Mouse (Mus musculus): ENCODE measurements at regions not wholly inside any gene's neighbourhood (a gene's known extent, or its start where the extent isn't known, plus 50 kb on each side); places are given as distances from the start of the nearest gene placed in this dataset.
A peak's percentile ranks its signal among the peaks of the same experiment; 100 is the strongest.

GRCm38 (mm10) chr1:89296691-89297090, 157.9 kb upstream of the Agap1 start:
- ATAC-seq (ENCODE audit: insufficient number of reproducible peaks, low FRiP score, low TSS enrichment, low read depth) = no peak
- 83% methylated on average over 3 of the region's 3 CpGs for WGBS
- H3K36me3 ChIP-seq = no peaks in the 10 kb centered on the region
- no peaks in the 10 kb centered on the region for H3K4me1 ChIP-seq
- no peaks in the 10 kb centered on the region for H3K9me3 ChIP-seq (replicated peaks)
- H3K9ac ChIP-seq = no peak overlapping the region
- H3K4me3 ChIP-seq (replicated peaks) = no peak overlapping the region
- no peak overlapping the region for H3K27ac ChIP-seq (replicated peaks)
- H3K27me3 ChIP-seq = no peaks in the 10 kb centered on the region
- H3K4me2 ChIP-seq (replicated peaks) = no peak overlapping the region

DNA sequence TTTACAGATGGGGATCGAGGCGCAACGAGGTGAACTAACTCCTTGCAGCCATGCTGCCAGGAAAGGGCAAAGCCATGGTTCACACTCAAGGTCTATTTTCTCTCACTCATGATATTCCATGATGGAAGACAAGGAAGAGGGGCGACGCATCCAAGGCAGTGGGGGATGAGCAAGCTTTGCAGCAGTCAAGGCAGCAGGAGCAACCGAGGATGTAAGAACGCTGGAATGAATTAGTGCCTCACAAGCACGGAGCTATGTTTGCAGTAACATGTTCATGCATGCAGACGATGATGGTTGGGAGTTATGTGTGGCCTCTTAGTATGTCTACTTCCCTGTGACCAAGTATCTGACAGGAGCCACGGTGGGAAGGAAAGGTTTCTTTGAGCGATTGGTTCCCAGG, 156.8 kb upstream of the Agap1 start:
- no peaks in the 10 kb centered on the region for H3K36me3 ChIP-seq
- no peak overlapping the region for H3K27ac ChIP-seq (replicated peaks)

DNA sequence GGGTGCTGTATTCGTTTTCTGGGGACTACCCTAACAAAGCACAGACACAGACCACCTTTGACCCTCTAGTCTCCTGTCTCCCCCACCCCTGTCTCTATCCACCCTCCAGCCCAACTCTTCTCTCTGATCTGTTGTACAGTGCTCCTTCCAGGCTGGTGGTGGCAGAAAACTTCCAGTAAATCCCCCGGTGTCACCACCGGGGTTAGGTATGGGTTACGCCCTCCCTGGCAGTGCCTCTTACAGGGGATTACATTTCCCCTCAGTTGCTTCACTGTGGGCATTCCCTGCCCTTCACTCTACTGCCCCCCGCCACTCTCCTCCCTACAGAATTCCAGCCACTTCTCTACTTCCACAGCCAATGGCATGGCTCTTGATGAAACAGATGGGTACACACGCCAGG, 153.5 kb upstream of the Agap1 start:
- H3K36me3 ChIP-seq = no peaks in the 10 kb centered on the region
- ATAC-seq (ENCODE audit: insufficient number of reproducible peaks, low FRiP score, low TSS enrichment, low read depth) = no peak
- 87% methylated on average over 6 of the region's 6 CpGs for whole genome bisulfite sequencing
- H3K27me3 ChIP-seq = no peaks in the 10 kb centered on the region
- no peak overlapping the region for H3K9ac ChIP-seq
- H3K27ac ChIP-seq (replicated peaks) = no peak overlapping the region
- H3K9me3 ChIP-seq (replicated peaks) = no peaks in the 10 kb centered on the region
- H3K4me1 ChIP-seq = peaks cover 11% of the 10 kb centered on the region
- no peak overlapping the region for H3K4me2 ChIP-seq (replicated peaks)
- H3K4me3 ChIP-seq (replicated peaks) = no peak overlapping the region

More for the DNA sequence above, 156.8 kb upstream of the Agap1 start:
- H3K4me2 ChIP-seq (replicated peaks) = no peak overlapping the region
- H3K4me1 ChIP-seq = peaks cover 7% of the 10 kb centered on the region
- H3K9ac ChIP-seq = no peak overlapping the region
- ATAC-seq (ENCODE audit: insufficient number of reproducible peaks, low FRiP score, low TSS enrichment, low read depth) = no peak
- WGBS = 68% methylated on average over 11 of the region's 11 CpGs
- H3K27me3 ChIP-seq = no peaks in the 10 kb centered on the region
- no peak overlapping the region for H3K4me3 ChIP-seq (replicated peaks)
- H3K9me3 ChIP-seq (replicated peaks) = no peaks in the 10 kb centered on the region

GRCm38 (mm10) chr1:89302368-89302951, 152.1 kb upstream of the Agap1 start:
- peak; percentile 60; the same call in 1 of the 2 replicates for ATAC-seq (ENCODE audit: insufficient number of reproducible peaks, low FRiP score, low TSS enrichment, low read depth)
- Histone ChIP-seq H3K27ac (replicated peaks) (peak overlapping the region; percentile 68), H3K4me2 (replicated peaks) (peak overlapping the region; percentile 50), H3K4me3 (replicated peaks) (peak overlapping the region; percentile 31), H3K9ac (no peak overlapping the region), H3K27me3 (no peaks in the 10 kb centered on the region), H3K9me3 (replicated peaks) (no peaks in the 10 kb centered on the region), H3K36me3 (no peaks in the 10 kb centered on the region), H3K4me1 (peaks cover 17% of the 10 kb centered on the region)
- 35% methylated on average over 20 of the region's 20 CpGs for WGBS

GRCm38 (mm10) chr1:89305171-89305570, 149.4 kb upstream of the Agap1 start:
- Histone ChIP-seq H3K4me1 (peaks cover 22% of the 10 kb centered on the region), H3K4me2 (replicated peaks) (no peak overlapping the region), H3K27me3 (no peaks in the 10 kb centered on the region), H3K4me3 (replicated peaks) (no peak overlapping the region), H3K27ac (replicated peaks) (no peak overlapping the region), H3K9ac (no peak overlapping the region), H3K36me3 (no peaks in the 10 kb centered on the region), H3K9me3 (replicated peaks) (no peaks in the 10 kb centered on the region)
- ATAC-seq (ENCODE audit: insufficient number of reproducible peaks, low FRiP score, low TSS enrichment, low read depth) = no peak
- 40% methylated on average over 7 of the region's 7 CpGs for WGBS

DNA sequence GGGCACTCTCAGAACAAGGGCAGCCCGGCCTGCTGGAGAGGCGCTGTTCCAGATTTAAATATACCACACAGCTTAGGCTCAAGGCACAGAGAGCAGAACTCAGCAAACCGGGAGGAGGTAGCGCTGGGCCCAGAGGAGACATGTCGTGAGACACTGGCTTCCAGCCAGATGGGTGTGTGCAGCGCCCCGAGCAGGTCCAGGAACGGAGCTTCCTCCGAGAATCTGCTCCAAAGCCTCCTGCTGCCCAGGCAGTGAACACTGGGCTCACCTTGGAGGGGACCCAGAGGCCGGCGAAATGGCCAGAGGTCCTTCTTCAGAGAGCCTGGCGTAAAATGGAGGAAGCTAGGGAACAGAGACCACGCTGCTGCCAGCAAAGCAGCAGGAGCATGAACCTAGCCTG, 145.8 kb upstream of the Agap1 start:
- Histone ChIP-seq H3K9ac (no peak overlapping the region), H3K9me3 (replicated peaks) (no peaks in the 10 kb centered on the region), H3K4me1 (peaks cover 11% of the 10 kb centered on the region; the same call in 1 of the 2 replicates), H3K36me3 (no peaks in the 10 kb centered on the region), H3K4me3 (replicated peaks) (no peak overlapping the region), H3K27ac (replicated peaks) (no peak overlapping the region), H3K27me3 (no peaks in the 10 kb centered on the region), H3K4me2 (replicated peaks) (no peak overlapping the region)
- ATAC-seq (ENCODE audit: insufficient number of reproducible peaks, low FRiP score, low TSS enrichment, low read depth) = no peak
- 45% methylated on average over 13 of the region's 13 CpGs for WGBS

DNA sequence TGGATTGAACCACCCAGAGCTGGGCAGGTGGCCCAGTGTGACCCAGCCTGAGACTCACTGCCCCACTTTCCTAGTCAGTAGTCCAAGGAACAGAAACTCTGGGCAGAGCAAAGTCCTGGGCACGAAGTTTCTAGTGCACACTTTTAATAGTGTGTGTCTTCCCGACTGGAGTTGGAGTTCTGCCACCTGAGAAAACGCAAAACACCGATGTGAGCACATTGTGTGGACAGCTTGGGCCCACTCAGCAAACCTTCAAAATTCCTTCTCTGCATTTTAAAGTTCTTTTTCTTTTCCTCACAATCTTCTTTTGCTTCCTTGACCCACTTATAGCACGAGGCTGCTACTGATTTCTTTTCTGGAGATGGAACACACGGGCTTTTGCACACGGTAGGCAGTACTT, 141.5 kb upstream of the Agap1 start:
- Histone ChIP-seq H3K4me2 (replicated peaks) (no peak overlapping the region), H3K4me3 (replicated peaks) (no peak overlapping the region), H3K36me3 (no peaks in the 10 kb centered on the region), H3K4me1 (peaks cover 4% of the 10 kb centered on the region; the same call in 1 of the 2 replicates), H3K9me3 (replicated peaks) (no peaks in the 10 kb centered on the region), H3K9ac (no peak overlapping the region), H3K27me3 (no peaks in the 10 kb centered on the region), H3K27ac (replicated peaks) (no peak overlapping the region)
- WGBS = 81% methylated on average over 7 of the region's 7 CpGs
- ATAC-seq (ENCODE audit: insufficient number of reproducible peaks, low FRiP score, low TSS enrichment, low read depth) = no peak

GRCm38 (mm10) chr1:89317897-89318296, 136.7 kb upstream of the Agap1 start:
- no peak for ATAC-seq (ENCODE audit: insufficient number of reproducible peaks, low FRiP score, low TSS enrichment, low read depth)

GRCm38 (mm10) chr1:89318663-89319062, 135.9 kb upstream of the Agap1 start:
- Histone ChIP-seq H3K9me3 (replicated peaks) (no peaks in the 10 kb centered on the region), H3K4me2 (replicated peaks) (no peak overlapping the region), H3K36me3 (no peaks in the 10 kb centered on the region), H3K27me3 (no peaks in the 10 kb centered on the region), H3K27ac (replicated peaks) (no peak overlapping the region), H3K4me1 (no peaks in the 10 kb centered on the region), H3K4me3 (replicated peaks) (no peak overlapping the region), H3K9ac (no peak overlapping the region)
- no peak for ATAC-seq (ENCODE audit: insufficient number of reproducible peaks, low FRiP score, low TSS enrichment, low read depth)
- 71% methylated on average over 4 of the region's 4 CpGs for WGBS

More at GRCm38 (mm10) chr1:89317897-89318296, 136.7 kb upstream of the Agap1 start:
- H3K9ac ChIP-seq = no peak overlapping the region
- H3K4me1 ChIP-seq = no peaks in the 10 kb centered on the region
- H3K36me3 ChIP-seq = no peaks in the 10 kb centered on the region
- 82% methylated on average over 4 of the region's 4 CpGs for WGBS
- H3K4me2 ChIP-seq (replicated peaks) = no peak overlapping the region
- H3K9me3 ChIP-seq (replicated peaks) = no peaks in the 10 kb centered on the region
- H3K27me3 ChIP-seq = no peaks in the 10 kb centered on the region
- no peak overlapping the region for H3K27ac ChIP-seq (replicated peaks)
- H3K4me3 ChIP-seq (replicated peaks) = no peak overlapping the region

- Histone ChIP-seq H3K4me3 (replicated peaks) (no peak overlapping the region), H3K4me1 (no peaks in the 10 kb centered on the region), H3K27me3 (no peaks in the 10 kb centered on the region), H3K27ac (replicated peaks) (no peak overlapping the region), H3K9me3 (replicated peaks) (no peaks in the 10 kb centered on the region), H3K9ac (no peak overlapping the region), H3K36me3 (no peaks in the 10 kb centered on the region), H3K4me2 (replicated peaks) (no peak overlapping the region)
- 60% methylated on average over 4 of the region's 4 CpGs for WGBS
- ATAC-seq (ENCODE audit: insufficient number of reproducible peaks, low FRiP score, low TSS enrichment, low read depth) = no peak
Measured at GRCm38 (mm10) chr1:89322621-89323020, 132.0 kb upstream of the Agap1 start.

DNA sequence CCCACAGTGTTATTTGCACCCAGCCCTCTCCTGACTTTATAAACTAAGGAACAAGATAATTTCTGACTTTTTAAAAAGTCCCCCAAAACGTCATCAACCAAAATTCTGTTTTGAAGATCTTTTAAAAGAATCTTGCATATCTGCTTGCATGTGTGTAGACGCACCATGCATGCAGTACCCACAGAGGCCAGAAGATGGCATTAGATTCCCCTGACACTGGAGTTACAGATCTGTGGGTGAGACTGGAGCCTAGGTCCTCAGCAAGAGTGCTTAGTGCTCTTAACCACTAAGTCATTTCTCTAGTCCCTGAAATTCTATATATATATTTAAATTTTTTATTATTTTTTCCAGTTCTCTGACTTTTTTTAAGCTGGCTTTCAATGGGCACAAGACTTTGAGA, 131.5 kb upstream of the Agap1 start:
- Histone ChIP-seq H3K36me3 (no peaks in the 10 kb centered on the region), H3K4me2 (replicated peaks) (no peak overlapping the region), H3K9ac (no peak overlapping the region), H3K4me1 (no peaks in the 10 kb centered on the region), H3K4me3 (replicated peaks) (no peak overlapping the region), H3K27me3 (no peaks in the 10 kb centered on the region), H3K27ac (replicated peaks) (no peak overlapping the region), H3K9me3 (replicated peaks) (no peaks in the 10 kb centered on the region)
- WGBS = 35% methylated on average over 2 of the region's 2 CpGs
- ATAC-seq (ENCODE audit: insufficient number of reproducible peaks, low FRiP score, low TSS enrichment, low read depth) = no peak

DNA sequence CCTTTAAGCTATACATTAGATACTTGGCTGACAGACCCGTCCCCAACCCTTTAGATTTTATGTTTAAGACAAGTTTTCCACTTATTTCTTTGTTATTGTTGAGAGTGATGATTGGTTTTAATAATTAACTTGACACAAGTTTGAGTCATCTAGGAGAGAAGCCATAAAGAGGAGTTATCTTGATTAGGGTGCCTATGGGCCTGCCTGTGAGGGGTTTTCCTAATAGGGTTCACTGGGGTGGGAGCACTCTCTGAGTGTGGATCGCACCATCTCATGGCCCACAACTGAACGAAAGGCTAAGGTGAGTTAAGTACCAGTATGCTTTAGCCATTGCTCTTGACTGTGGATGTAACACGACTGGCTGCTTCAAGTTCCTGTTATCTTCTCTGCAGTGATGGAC, 123.3 kb upstream of the Agap1 start:
- no peak for ATAC-seq (ENCODE audit: insufficient number of reproducible peaks, low FRiP score, low TSS enrichment, low read depth)
- H3K9ac ChIP-seq = no peak overlapping the region
- no peaks in the 10 kb centered on the region for H3K36me3 ChIP-seq
- H3K4me3 ChIP-seq (replicated peaks) = no peak overlapping the region
- H3K27ac ChIP-seq (replicated peaks) = no peak overlapping the region
- no peaks in the 10 kb centered on the region for H3K27me3 ChIP-seq
- H3K4me2 ChIP-seq (replicated peaks) = no peak overlapping the region
- 88% methylated on average over 4 of the region's 4 CpGs for WGBS
- no peaks in the 10 kb centered on the region for H3K9me3 ChIP-seq (replicated peaks)
- H3K4me1 ChIP-seq = no peaks in the 10 kb centered on the region
